Mouse (Mus musculus): ENCODE measurements around the gene Nup214. TPM values are rescaled to one million over a fixed set of nuclear protein-coding genes. Genes with fewer than 3 reads are reported as not detected.
"Not testable (repeated sequence)": the region's sequence is repeated elsewhere in the genome, so short reads cannot be mapped to it uniquely, and the experiment has no call there.

Gene Nup214
- polyA plus RNA-seq, 1 experiment from 2014 or later = 94.7 TPM

DNA sequence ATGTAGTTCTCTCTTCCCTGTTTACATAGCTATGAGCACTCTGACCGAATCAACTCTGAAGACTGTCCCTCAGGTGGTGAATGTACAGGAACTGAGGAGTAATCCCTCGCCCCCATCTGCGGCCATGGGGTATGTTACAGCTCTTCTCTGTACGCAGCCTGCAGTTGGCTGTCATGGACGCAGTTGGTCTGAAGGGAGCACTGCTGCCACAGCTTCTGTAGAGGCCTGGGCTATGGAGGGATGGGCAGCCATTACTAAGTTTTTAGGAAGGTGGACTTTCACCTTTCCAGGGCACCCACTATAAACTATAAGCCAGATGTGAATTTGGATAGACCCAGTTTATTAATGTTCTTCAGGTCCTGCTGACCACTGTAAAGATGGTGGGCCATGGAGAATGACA is 46.0 kb downstream of the Nup214 start:
- WGBS = 94% methylated on average over 5 of the region's 5 CpGs
- Histone ChIP-seq H3K27me3 (no peaks in the 10 kb centered on the region), H3K9me3 (replicated peaks) (no peaks in the 10 kb centered on the region), H3K4me3 (replicated peaks) (no peak overlapping the region), H3K4me1 (no peaks in the 10 kb centered on the region), H3K4me2 (no peak overlapping the region), H3K27ac (no peak overlapping the region), H3K9ac (no peak overlapping the region), H3K36me3 (peaks cover 99% of the 10 kb centered on the region)
- ATAC-seq (replicated peaks; ENCODE audit: low FRiP score) = no peak

DNA sequence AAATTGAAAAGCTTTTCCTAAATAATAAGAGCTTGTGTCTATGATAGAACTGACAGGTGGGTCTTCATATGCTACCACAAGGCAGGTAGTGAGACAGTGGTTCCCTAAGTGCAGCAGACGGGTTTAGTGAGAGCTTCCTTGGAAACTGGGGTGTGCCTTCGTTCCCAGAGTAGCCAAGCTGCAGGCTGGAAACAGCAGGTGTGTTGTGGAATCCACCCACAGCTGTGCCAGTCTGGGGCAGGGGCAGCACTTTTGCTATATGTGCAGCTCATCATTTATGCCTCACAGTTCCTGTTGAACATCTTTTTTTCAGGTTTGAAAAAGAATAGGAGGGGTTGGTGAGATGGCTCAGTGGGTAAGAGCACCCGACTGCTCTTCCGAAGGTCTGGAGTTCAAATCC is 50.1 kb downstream of the Nup214 start:
- Histone ChIP-seq H3K27me3 (no peaks in the 10 kb centered on the region), H3K4me3 (replicated peaks) (no peak overlapping the region), H3K27ac (no peak overlapping the region), H3K4me2 (no peak overlapping the region), H3K4me1 (no peaks in the 10 kb centered on the region), H3K9ac (no peak overlapping the region), H3K36me3 (peaks cover 93% of the 10 kb centered on the region), H3K9me3 (replicated peaks) (no peaks in the 10 kb centered on the region)
- ATAC-seq (replicated peaks; ENCODE audit: low FRiP score) = no peak
- 88% methylated on average over 4 of the region's 4 CpGs for WGBS

- peaks cover 94% of the 10 kb centered on the region for H3K36me3 ChIP-seq
- no peaks in the 10 kb centered on the region for H3K4me1 ChIP-seq
- no peak overlapping the region for H3K4me3 ChIP-seq (replicated peaks)
- no peaks in the 10 kb centered on the region for H3K9me3 ChIP-seq (replicated peaks)
- H3K27ac ChIP-seq = no peak overlapping the region
- no peaks in the 10 kb centered on the region for H3K27me3 ChIP-seq
- 71% methylated on average over 3 of the region's 3 CpGs for WGBS
- H3K9ac ChIP-seq = no peak overlapping the region
- no peak overlapping the region for H3K4me2 ChIP-seq
- no peak for ATAC-seq (replicated peaks; ENCODE audit: low FRiP score)
Measured at GRCm38 (mm10) chr2:32029636-32030035, 55.4 kb downstream of the Nup214 start.

- 90% methylated on average over 6 of the region's 6 CpGs for WGBS
- no peak for ATAC-seq (replicated peaks; ENCODE audit: low FRiP score)
Measured at GRCm38 (mm10) chr2:32033436-32033835, 59.2 kb downstream of the Nup214 start.

GRCm38 (mm10) chr2:32034206-32034605 is 60.0 kb downstream of the Nup214 start:
- Histone ChIP-seq H3K36me3 (peaks cover 98% of the 10 kb centered on the region), H3K4me2 (no peak overlapping the region), H3K9me3 (replicated peaks) (no peaks in the 10 kb centered on the region), H3K27me3 (no peaks in the 10 kb centered on the region), H3K27ac (no peak overlapping the region), H3K9ac (no peak overlapping the region), H3K4me1 (no peaks in the 10 kb centered on the region), H3K4me3 (replicated peaks) (no peak overlapping the region)
- no peak for ATAC-seq (replicated peaks; ENCODE audit: low FRiP score)
- WGBS = 94% methylated on average over 6 of the region's 6 CpGs

More at GRCm38 (mm10) chr2:32033436-32033835, 59.2 kb downstream of the Nup214 start:
- Histone ChIP-seq H3K4me2 (no peak overlapping the region), H3K4me3 (replicated peaks) (no peak overlapping the region), H3K9me3 (replicated peaks) (no peaks in the 10 kb centered on the region), H3K27ac (no peak overlapping the region), H3K36me3 (peaks cover 96% of the 10 kb centered on the region), H3K4me1 (no peaks in the 10 kb centered on the region), H3K27me3 (no peaks in the 10 kb centered on the region), H3K9ac (no peak overlapping the region)

DNA sequence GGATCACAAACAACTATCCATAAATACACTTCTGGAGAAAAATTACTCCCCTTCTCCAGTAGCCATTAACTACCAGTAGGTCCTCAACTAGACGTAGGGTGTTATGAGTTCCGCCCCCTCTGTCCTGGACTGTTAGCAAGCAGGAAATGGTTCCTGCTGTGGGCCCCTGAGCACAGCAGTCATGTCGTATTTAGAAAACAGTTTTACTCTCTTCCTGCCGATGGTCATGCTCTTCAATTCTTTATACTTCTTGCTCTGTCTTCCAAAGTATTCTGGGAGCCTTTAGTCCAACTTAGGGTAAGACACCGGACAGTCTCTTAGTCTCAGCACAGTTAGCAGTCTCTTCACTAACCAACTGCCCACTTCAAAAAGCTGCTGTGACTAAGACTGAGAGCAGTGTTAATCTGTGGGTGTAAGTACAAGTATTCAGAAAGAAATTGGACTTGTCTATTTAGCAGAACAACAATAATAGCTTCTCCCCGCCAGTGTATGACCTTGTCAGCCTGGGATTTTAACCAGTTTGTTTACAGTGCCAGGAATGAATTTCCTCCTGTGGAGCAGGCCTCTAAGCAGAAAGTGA is 63.1 kb downstream of the Nup214 start:
- 66% methylated on average over 6 of the region's 6 CpGs for WGBS
- no peak overlapping the region for H3K4me2 ChIP-seq
- peak overlapping the region; percentile 22; the same call in 1 of the 2 replicates for H3K27ac ChIP-seq
- peaks cover 98% of the 10 kb centered on the region for H3K36me3 ChIP-seq
- no peaks in the 10 kb centered on the region for H3K27me3 ChIP-seq
- H3K4me3 ChIP-seq (replicated peaks) = no peak overlapping the region
- H3K4me1 ChIP-seq = no peaks in the 10 kb centered on the region
- no peaks in the 10 kb centered on the region for H3K9me3 ChIP-seq (replicated peaks)
- no peak for ATAC-seq (replicated peaks; ENCODE audit: low FRiP score)
- no peak overlapping the region for H3K9ac ChIP-seq

DNA sequence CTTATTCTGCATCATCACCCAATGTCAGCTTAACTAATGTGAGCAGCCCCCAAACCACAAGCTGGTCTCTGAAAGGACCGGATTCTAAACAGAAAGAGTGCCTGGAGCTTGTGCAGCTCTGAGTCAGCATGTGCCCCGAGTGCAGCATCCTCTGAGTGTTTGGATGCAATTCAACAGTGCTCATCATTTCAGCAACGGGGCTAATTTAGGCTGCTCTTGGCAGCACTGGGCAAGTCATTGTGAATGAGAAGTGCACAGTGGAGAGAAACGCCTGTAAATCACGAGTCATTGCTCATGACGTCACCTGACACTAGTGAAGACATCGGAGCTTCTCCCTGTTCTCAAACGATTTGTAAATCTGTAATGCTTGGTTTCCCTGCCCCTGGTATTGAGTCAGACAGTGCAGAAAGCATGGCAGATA is 64.4 kb downstream of the Nup214 start:
- Histone ChIP-seq H3K9me3 (replicated peaks) (no peaks in the 10 kb centered on the region), H3K27me3 (no peaks in the 10 kb centered on the region), H3K36me3 (peaks cover 97% of the 10 kb centered on the region), H3K4me1 (no peaks in the 10 kb centered on the region), H3K4me3 (replicated peaks) (no peak overlapping the region), H3K4me2 (no peak overlapping the region), H3K9ac (no peak overlapping the region), H3K27ac (no peak overlapping the region)
- ATAC-seq (replicated peaks; ENCODE audit: low FRiP score) = no peak
- WGBS = 71% methylated on average over 8 of the region's 8 CpGs

DNA sequence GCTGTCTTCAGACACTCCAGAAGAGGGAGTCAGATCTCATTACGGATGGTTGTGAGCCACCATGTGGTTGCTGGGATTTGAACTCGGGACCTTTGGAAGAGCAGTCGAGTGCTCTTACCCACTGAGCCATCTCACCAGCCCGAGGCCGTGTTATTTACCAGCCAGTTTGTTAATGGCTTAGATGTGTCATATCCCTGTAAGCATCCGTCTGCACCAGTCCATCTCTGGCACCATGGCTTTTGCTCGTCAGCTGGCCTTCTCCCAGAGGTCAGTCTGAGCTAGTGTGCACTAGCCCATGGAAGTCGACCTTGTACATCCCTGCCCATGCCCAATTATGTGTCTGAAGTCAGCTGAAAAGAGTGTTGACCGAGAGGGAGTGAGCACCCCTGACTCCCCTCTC is 66.4 kb downstream of the Nup214 start:
- H3K4me2 ChIP-seq; ATAC-seq (replicated peaks; ENCODE audit: low FRiP score); H3K4me3 ChIP-seq (replicated peaks); H3K4me1 ChIP-seq; H3K27ac ChIP-seq; H3K9ac ChIP-seq; H3K9me3 ChIP-seq (replicated peaks); H3K27me3 ChIP-seq: not testable (repeated sequence)
- peaks cover 97% of the 10 kb centered on the region for H3K36me3 ChIP-seq
- 94% methylated on average over 9 of the region's 9 CpGs for WGBS

- peaks cover 99% of the 10 kb centered on the region for H3K36me3 ChIP-seq
- WGBS = 91% methylated on average over 2 of the region's 2 CpGs
- ATAC-seq (replicated peaks; ENCODE audit: low FRiP score) = no peak
- no peaks in the 10 kb centered on the region for H3K9me3 ChIP-seq (replicated peaks)
- H3K9ac ChIP-seq = no peak overlapping the region
- no peak overlapping the region for H3K27ac ChIP-seq
- peaks cover 9% of the 10 kb centered on the region for H3K4me1 ChIP-seq
- H3K4me2 ChIP-seq = no peak overlapping the region
- H3K27me3 ChIP-seq = no peaks in the 10 kb centered on the region
- no peak overlapping the region for H3K4me3 ChIP-seq (replicated peaks)
Measured at GRCm38 (mm10) chr2:32041087-32041486, 66.9 kb downstream of the Nup214 start.

GRCm38 (mm10) chr2:32043836-32044235 is 69.6 kb downstream of the Nup214 start:
- Histone ChIP-seq H3K27ac (no peak overlapping the region), H3K9me3 (replicated peaks) (no peaks in the 10 kb centered on the region), H3K4me1 (peaks cover 13% of the 10 kb centered on the region), H3K9ac (no peak overlapping the region), H3K36me3 (peaks cover 96% of the 10 kb centered on the region), H3K4me2 (no peak overlapping the region), H3K4me3 (replicated peaks) (no peak overlapping the region), H3K27me3 (no peaks in the 10 kb centered on the region)
- ATAC-seq (replicated peaks; ENCODE audit: low FRiP score) = no peak
- WGBS = 68% methylated on average over 5 of the region's 5 CpGs

- no peaks in the 10 kb centered on the region for H3K9me3 ChIP-seq (replicated peaks)
- 0 out of 2 replicates have a peak, but pooled peaks have one; percentile 40 for ATAC-seq (replicated peaks; ENCODE audit: low FRiP score)
- no peak overlapping the region for H3K4me2 ChIP-seq
- 0 out of 2 replicates have a peak overlapping the region, but pooled peaks have one; percentile 4 for H3K27ac ChIP-seq
- no peak overlapping the region for H3K4me3 ChIP-seq (replicated peaks)
- no peaks in the 10 kb centered on the region for H3K27me3 ChIP-seq
- WGBS = 54% methylated on average over 6 of the region's 6 CpGs
- H3K36me3 ChIP-seq = peaks cover 96% of the 10 kb centered on the region
- peaks cover 13% of the 10 kb centered on the region for H3K4me1 ChIP-seq
- H3K9ac ChIP-seq = no peak overlapping the region
Measured at GRCm38 (mm10) chr2:32045375-32045774, 71.1 kb downstream of the Nup214 start.

- no peak overlapping the region for H3K4me3 ChIP-seq (replicated peaks)
- H3K36me3 ChIP-seq = peaks cover 96% of the 10 kb centered on the region
- WGBS = 53% methylated on average over 10 of the region's 10 CpGs
- no peaks in the 10 kb centered on the region for H3K27me3 ChIP-seq
- no peak overlapping the region for H3K4me2 ChIP-seq
- no peaks in the 10 kb centered on the region for H3K9me3 ChIP-seq (replicated peaks)
- no peak overlapping the region for H3K27ac ChIP-seq
- peaks cover 13% of the 10 kb centered on the region for H3K4me1 ChIP-seq
- H3K9ac ChIP-seq = no peak overlapping the region
- ATAC-seq (replicated peaks; ENCODE audit: low FRiP score) = no peak
Measured at GRCm38 (mm10) chr2:32046009-32046408, 71.8 kb downstream of the Nup214 start.

DNA sequence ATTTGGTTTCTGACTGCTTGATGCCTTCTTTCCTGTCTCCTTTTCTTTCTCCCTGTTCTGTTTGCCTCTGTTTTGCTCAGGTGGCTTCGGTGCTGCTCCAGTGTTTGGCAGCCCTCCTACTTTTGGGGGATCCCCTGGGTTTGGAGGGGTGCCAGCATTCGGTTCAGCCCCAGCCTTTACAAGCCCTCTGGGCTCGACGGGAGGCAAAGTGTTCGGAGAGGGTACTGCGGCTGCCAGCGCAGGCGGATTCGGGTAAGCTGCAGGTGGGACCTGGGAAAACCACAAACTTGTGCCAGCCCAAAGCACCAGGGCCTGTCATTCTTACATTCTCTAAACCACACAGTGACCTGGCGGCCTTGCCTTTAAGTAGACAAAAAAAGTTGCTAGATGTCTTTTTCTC is 73.1 kb downstream of the Nup214 start:
- Histone ChIP-seq H3K4me1 (peaks cover 13% of the 10 kb centered on the region), H3K27me3 (no peaks in the 10 kb centered on the region), H3K4me3 (replicated peaks) (no peak overlapping the region), H3K27ac (no peak overlapping the region), H3K9me3 (replicated peaks) (no peaks in the 10 kb centered on the region), H3K4me2 (no peak overlapping the region), H3K9ac (no peak overlapping the region), H3K36me3 (peaks cover 96% of the 10 kb centered on the region)
- no peak for ATAC-seq (replicated peaks; ENCODE audit: low FRiP score)
- 95% methylated on average over 10 of the region's 10 CpGs for WGBS

Data from kidney, embryonic 15.5 days (tissue).